Mouse (Mus musculus): ENCODE measurements at regions not wholly inside any gene's neighbourhood (a gene's known extent, or its start where the extent isn't known, plus 50 kb on each side); places are given as distances from the start of the nearest gene placed in this dataset.

- TF ChIP-seq POLR2A (IDR thresholded peaks at IDR 0.05; ENCODE audit: borderline replicate concordance, extremely low read depth, low read depth, low read length): peak; percentile 60; the same call in 1 of the 2 replicates
- no peak for TF ChIP-seq CTCF (IDR thresholded peaks at IDR 0.05; ENCODE audit: insufficient read depth, low read length)
Observed at GRCm38 (mm10) chr2:30690307-30690706, 95.5 kb downstream of the Cstad start.
